Mouse (Mus musculus) thymus, postnatal 14 days (tissue): ENCODE measurements around the gene Intu.

Source experiments
- DNase-seq: peaks from one replicate; pipeline ENCODE4 v3.0.0; 2021

Intu gene

DNA sequence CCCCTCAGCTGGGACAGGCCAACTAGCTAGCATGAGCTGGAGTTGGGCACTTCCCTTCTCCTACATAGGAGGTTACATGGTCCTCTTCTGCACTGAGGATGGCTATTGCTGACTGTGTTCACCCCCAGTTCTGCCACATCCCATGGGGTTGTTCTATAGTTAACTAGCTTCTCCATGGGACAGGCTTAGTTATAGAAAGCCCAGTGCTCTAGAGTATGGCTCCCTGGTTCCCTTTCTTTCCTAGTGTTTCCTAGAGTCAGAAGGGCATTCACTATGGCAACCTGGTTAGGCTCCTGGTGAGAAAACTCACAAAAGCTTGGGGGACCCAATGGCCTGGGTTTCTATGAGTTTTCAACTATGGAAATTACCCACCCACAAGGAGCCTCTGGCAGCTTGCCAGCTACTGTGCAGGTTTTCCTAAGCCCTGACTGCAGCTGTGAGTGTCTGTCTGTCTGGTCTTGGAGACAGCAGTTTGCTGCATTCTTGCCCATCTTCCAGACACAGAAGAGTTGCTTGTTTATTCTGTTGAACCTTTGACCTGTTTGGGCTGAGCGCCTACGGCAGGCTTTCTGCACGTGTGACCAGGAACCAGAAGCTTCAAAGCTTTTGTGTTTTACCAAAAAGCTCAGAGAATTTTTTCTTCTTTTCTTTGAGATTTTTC is 154.9 kb downstream of the Intu start:
- peak; percentile 13 for DNase-seq

DNA sequence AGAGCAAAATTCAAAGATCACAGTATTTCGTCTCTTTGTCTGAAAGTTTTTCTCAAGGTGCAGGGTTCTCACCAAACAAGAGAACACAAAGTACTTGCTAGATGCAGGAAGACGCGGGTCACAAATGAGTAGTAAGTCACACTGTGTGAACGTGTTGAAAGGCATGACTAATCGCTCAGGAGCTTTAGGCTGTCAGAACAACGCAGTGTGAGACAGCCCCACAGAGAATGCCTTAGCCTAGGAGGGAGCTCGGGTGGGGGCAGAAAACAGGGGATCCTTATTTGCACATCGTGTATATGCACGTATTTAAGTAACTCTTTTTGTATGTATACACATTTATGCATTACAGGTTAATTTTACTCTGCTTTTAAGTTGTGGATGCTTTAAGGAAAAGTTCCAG is 155.8 kb downstream of the Intu start:
- DNase-seq = no peak

DNA sequence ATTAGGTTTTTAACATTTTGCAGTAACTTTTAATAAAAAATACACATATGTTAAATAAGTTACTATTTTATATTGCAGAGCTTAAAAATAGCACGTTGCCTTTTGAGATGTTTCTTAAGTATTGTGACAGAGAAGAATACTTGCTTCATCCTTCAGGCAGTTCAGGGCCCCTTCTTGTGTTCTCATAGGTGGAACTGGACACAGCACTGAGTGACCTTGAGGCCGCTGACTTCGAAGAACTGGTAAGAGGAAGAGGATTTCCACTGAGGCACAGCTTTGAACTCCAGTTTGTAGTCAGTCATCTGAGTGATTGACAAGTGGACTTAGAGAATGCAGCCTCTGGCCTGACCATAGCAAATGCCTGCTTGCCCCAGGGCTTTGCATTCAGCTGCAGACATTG is 156.5 kb downstream of the Intu start:
- no peak for DNase-seq

DNA sequence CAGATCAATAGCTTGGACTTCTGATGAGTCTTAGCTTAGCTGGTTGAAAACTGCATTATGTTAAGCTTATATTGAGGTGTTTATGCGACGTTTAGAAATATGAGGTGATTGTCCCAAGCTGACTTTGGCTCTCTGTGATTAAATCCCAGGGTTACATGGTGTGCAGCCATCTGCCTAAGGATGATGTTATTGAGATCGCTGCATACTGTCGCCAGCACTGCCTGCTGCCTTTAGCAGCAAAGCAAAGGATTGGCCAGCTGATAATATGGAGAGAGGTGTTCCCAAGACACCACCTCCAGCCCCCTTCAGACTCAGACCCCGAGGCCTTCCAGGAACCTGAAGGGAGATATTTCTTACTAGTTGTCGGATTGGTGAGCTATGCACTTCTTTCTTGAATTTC is 160.5 kb downstream of the Intu start:
- no peak for DNase-seq

DNA sequence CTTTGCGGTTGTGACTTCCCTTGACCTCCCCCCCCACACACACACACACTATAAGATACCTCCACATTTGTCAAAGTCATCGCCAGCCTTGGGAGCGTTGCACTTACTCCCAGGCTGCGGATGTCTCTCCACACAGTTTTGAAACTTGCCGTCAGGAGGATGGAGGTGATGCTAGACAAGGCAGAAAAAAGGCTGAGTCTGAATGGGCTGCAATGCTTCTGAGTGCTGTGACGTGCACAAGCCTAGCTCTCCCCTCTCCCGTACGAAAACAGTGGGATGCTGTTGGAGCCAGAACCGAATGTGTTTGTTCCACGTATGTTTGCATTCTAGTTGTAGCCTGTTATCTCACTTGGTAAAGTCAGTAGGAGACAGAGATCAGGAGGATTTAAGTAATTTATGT is 162.3 kb downstream of the Intu start:
- DNase-seq = no peak

DNA sequence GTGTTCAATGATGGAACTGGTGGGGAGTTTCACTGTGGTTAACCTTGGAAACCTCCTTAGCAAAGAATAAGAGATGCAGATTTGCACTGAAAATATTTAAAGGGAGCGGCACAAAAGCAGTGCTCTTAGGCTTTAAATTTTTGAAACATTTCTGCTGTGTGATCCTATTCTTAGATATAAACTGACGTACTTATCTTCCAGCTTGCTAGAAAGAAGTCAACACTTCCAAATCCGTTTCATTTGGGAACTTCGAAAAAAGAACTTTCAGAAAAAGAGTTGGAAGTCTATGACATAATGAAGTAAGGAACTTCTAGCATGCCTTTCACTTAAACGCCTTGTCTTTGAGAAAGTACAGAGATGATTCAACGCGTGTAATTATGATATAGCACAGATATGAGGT is 162.9 kb downstream of the Intu start:
- DNase-seq = no peak

DNA sequence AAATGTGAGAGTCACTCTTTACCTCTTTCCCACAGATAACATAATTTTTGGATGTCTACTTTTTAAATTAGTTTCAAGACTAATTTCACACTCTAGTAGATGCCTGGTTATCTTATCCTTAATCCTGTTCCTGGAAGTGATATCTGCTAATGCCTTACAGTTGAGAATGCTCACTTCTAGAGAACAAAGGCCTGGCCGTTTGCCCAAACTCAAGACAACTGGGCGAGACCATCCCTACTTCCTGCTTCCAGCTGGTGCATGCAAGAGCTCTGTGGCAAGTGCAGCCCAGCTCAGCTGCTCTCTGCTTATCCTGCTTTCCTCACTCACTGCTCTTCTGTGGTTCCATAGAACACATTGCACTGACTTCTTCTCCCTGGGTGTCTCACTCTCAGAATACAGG is 163.4 kb downstream of the Intu start:
- DNase-seq = no peak

DNA sequence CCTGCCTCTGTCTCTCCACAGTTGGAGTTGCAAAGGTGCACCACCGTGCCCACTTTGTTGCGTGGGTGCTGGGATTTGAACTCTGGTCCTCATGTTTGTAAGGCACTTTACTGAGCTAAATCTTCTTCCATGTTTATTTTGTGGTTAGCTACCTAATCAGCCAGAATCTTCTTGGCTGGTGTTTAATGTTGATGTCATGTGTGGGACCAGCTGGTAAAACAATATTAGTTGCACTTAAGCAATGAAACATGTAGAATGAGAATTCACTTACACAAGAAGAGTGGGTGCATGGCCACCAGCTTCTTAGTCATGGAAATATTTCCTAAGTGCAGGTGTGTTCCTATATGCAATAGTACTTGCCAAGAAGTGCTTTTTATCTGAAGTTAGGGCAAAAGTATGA is 164.1 kb downstream of the Intu start:
- DNase-seq = no peak

DNA sequence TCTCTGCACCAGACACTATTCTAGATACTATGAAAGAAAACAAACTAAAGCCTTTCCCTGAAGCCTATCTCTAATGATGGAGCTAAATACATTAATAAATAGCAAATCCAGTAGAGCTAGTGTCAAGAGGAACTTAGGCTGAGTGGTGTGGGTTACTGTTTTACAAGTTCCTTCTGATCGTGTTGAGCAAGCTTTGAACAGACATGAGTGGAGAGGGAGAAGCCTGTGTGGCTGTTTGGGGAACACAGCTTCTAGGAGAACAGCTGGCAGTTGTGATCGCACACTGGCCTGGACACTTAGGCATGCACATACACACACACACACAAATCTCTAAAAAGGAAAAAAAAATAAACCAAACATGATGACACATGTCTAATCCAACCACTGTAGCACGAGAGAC is 167.7 kb downstream of the Intu start:
- no peak for DNase-seq

DNA sequence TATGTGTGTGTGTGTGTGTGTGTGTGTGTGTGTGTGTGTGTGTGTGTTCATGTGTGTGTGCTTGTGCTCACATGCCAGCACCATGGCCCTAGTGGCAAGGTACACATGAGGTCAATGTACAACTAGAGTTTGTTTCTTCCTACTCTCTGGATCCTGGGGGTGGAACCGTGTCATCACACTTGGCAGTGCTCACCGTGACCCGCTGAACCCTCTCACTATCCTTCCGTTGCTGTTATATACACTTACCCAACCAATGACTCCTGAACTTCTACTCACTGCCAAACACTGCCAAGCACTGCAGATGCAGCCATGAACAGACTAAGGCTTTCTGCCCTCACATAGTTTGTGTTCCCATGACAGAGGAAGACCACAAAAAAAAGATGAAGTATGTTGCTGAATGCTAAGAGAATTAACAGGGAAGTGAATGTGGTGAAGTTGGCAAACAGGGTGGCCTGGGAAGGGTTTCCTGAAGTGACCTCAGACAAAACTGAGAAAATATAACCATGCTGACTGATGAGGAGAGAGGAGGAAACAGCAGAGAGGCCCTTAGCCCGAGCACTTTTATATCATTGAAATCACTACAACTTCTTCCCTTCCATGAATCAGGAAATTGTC is 173.8 kb downstream of the Intu start:
- no peak for DNase-seq

DNA sequence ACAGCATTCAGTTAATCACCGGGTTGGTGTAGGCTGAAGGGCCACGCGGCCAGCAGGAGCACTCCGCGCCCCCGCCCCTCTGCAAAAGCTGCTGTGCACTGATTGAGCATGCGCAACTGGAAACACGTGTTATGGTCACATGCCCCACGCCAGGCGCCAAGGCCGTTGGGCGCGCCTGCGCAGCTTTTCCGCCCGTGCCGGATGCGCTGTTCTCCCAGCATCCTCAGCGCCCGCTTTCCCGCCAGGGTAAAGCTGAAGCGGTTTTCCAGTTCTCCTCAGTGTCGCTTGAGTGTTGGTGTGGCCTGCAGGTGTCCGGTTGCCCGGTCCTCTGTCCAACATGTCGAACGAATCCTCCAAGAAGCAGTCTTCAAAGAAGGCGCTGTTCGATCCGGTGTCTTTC is 177.6 kb downstream of the Intu start, which contains the start of gene Slc25a31:
Gene Slc25a31 (plus strand): TSS at position 201 of the 400 bp plus-strand sequence.
- no peak for DNase-seq

DNA sequence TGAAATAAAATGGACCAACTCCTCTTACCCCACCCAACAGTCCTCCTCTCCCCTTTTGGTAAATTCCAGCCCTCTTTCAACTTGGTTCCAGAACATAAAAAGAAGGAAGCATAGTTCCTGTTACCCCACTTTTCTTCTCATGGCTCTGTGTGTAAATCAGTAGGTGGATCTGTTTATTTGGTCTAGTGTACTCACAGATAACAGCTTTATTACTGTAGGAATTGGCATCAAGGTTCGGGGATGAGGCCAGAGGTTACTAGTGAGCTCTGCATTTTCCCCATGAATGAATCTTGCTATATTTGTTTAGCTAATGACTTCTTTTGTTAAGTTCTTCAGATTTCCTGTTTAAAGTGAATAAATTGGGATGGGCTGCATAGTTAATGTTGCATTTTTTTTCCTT is 185.0 kb downstream of the Intu start:
- DNase-seq = no peak

DNA sequence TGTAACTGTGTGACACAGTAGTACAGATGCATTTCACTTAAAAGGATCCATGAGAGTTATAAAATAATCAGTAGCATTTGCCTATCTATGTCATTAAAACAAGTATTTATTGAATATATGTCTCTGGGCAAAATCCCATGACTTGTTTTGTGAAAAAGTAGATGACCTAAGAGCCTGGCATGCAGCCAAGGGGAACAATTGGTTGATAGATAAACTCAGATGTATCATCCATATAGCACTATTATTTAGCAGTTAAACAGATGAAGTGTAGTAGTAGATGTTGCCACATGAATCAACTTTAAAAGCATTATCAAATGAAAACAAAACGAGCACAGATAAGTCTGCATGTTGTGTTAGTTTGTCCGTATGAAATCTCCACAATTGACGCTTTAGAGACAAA is 187.9 kb downstream of the Intu start:
- no peak for DNase-seq

DNA sequence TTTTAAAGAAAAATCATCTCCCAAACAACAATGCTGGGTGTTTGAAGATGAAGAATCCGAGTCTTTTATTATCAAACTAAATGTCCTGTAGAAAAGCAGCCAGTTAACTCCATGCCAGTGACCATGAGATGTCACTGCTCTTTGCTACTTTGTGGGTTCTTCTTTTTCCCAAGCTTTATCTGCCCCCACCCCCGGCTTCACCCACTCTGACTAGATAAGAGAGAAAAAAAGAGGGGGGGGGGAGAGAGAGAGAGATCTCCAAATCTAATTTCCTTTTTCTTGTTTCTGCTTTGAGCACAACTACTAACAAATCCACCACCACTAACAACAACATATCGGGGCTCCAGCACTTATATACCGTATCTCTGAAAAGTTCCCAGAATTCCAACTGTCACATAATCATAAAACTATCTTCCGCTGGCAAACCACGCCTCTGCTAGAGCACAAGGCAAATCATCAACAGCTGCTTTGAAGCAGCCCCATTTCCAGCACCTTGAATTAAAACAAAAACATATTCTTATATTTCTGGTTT is 207.4 kb downstream of the Intu start:
- DNase-seq = no peak

DNA sequence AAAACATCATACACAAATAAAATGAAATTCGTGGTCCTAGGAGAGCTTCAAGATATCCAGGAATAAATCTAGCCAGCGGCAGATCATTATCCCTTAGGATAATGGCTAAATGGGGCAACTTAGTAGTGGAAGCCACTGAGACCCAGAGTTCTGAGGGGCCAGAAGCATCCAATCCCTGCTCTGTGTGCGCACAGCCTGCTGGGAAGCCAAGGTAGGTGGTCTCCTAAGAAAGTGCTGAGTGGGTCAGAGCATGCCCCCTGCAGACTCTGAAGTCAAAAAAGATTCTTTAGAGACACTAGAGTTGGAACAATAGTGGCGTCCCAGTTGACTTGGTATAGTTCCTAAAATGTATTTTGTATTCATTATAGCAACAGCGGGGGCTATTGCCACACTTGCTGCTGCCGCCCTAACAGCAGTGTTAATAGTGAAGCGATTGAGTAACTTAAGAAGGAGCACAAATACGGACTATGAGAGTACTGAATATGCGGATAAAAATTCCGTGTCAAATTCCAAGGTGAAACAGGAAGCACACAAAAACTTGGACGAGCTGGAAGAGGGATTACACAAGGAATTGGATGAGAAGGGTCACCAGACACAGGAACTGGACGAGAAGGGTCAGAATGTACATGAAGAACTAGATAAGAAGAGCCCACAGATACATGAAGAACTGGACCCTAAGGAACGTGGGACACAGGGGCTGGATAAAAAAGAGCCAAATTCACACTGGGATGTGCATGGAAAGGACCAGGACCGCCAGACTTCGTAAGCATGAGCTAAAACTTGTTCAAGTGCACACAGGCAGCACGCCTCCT is 213.1 kb downstream of the Intu start, which contains the start of gene Hspa4l:
Gene Hspa4l (plus strand): TSS at position 472 of the 812 bp plus-strand sequence.
- peak; percentile 7 for DNase-seq

DNA sequence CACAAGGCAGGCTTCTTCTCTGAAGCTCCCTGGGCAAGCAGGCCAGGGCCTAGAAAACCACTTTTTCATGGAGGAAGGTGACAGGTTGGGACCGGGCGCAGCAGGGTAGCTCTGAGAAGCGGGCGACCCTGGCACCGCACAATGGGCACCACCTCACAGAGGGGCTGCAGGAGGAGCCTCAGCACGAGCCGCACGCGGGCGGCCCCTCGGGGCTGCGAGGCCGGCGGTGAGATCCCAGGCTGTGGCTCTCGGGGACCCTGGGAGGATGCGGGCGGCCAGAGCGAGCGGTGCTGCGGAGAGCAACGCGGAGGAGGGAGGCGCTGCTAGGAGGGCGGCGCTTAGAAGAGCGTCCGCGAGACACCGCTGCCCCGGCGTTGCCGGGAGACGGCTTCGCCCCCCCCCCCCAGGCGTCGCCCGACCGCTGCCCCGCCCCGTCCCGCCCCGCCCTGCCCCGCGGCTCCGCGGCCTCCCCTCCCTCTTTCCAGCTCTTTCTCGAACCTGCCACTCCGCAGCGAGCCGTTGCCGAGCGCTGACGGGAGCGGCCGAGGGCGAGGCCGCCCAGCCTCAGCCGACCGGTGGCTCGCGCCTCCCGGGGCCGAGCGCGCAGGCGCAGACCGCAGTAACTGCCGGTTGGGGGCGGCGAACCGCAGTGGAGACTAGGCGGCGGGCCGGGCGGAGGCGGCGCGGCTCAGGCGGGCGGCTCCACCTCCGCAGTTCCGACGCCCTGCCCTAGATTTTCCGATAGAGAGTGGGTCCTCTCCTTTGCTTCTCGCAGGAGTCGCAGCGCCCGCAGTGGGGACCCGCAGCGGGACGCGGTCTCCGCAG is 214.0 kb downstream of the Intu start:
- peak; percentile 96 for DNase-seq

DNA sequence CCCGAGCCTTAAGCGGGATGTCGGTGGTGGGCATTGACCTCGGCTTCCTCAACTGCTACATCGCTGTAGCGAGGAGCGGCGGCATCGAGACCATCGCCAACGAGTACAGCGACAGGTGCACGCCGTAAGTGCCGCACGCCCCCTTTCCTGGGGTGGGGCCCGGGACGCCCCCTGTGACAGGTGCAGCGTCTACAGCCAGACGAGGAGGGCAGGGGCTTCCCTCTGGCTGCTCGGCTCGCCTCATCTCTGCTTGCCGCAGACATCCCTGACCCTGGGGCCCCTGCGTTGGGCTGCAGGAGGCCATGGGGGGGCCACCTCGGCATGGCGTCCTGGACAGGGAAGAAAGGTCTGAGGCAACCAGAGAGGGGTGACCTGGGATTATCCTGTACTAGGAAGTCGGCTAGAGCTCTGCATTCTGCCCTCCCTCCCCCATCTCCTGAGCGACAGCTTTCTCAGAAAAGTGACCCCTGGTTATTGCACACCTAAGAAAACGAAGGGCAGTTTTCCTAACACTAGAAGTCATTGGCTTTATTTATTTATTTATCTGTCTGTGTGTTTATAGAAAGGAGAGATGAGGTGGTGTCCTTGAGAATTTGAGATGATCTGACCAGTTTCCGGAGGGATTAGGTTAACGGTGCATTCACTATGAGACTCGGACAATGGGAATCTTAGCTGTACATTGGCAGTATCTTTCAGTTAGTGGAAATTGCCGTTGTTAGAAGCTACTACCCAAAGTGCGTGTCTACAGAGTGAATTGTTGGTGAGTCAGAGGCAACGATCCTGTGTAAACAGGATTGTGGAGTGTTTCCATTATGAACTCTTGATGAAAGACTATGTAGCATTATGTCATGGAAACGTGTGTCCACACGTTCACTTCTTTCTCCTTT is 214.8 kb downstream of the Intu start:
- DNase-seq = peak; percentile 92
